Mouse (Mus musculus) thymus, adult 2 months (tissue): Measurements from ENCODE around the gene Inpp5a. TPM values are rescaled to one million over a fixed set of nuclear protein-coding genes. Genes with fewer than 3 reads are reported as not detected.

ENCODE experiments used
- DNase-seq: peaks from one replicate; pipeline ENCODE4 v3.0.0; 2021
- H3K27ac ChIP-seq: fragments of 200-500 bp; 2 replicates; pipeline ENCODE4 v1.5.1; 2012; ENCODE audit warnings: low read length, control low read depth; ENCODE audit not compliant: control insufficient read depth, insufficient read depth
- H3K27me3 ChIP-seq: fragments of 200-500 bp; 2 replicates; pipeline ENCODE4 v1.6.1; 2012; ENCODE audit warnings: mild to moderate bottlenecking, low read length, moderate library complexity, mixed read lengths; ENCODE audit not compliant: control insufficient read depth, insufficient read depth
- H3K36me3 ChIP-seq: fragments of 200-500 bp; 2 replicates; pipeline ENCODE4 v1.6.1; 2012; ENCODE audit warnings: mild to moderate bottlenecking, low read length, moderate library complexity; ENCODE audit not compliant: control insufficient read depth, insufficient read depth
- H3K4me1 ChIP-seq: fragments of 200-500 bp; replicated peaks from 2 replicates; pipeline ENCODE4 v1.6.1; 2012; ENCODE audit warnings: low read length; ENCODE audit not compliant: control insufficient read depth, insufficient read depth
- H3K4me3 ChIP-seq: fragments of 200-500 bp; 2 replicates; pipeline ENCODE4 v1.5.1; 2012; ENCODE audit warnings: mild to moderate bottlenecking, low read length, control low read depth, moderate library complexity; ENCODE audit not compliant: control insufficient read depth, insufficient read depth
- CTCF ChIP-seq: fragments of 200-500 bp; IDR thresholded peaks from 2 replicates; pipeline ENCODE4 v1.5.1; 2012; ENCODE audit warnings: mild to moderate bottlenecking, control low read depth, low read length, moderate library complexity, borderline replicate concordance; ENCODE audit not compliant: control insufficient read depth, poor library complexity, insufficient read depth; ENCODE audit errors: extremely low read depth
- POLR2A ChIP-seq: fragments of 200-500 bp; IDR thresholded peaks from 2 replicates; pipeline ENCODE4 v1.6.1; 2012; ENCODE audit warnings: mild to moderate bottlenecking, low read length, control low read depth, moderate library complexity; ENCODE audit not compliant: control insufficient read depth, poor library complexity, insufficient read depth; ENCODE audit errors: extremely low read depth
- WGBS: fragments of 180-500 bp; shearing (Covaris S2); methylation state at CpG from one replicate; pipeline ENCODE4 v1.1.7; 2018; 5-methylcytosine and 5-hydroxymethylcytosine counted together
- polyA plus RNA-seq: library from polyadenylated mRNA; depleted of rRNA; stranded (reverse); fragments of >200 nt; gene quantifications from 2 replicates; pipeline ENCODE4 v1.2.3, GENCODE M21; 2012; rRNA removed

Gene Inpp5a
- polyA plus RNA-seq, 1 experiment: 17.9 TPM

GRCm38 (mm10) chr7:139610328-139610727, 221.4 kb downstream of the Inpp5a start:
- TF ChIP-seq CTCF (no peak), POLR2A (no peak)
- H3K4me1 ChIP-seq: no peaks in the 10 kb centered on the region
- DNase-seq: no peak
- H3K27ac ChIP-seq: no peak overlapping the region
- H3K4me3 ChIP-seq: no peak overlapping the region
- H3K36me3 ChIP-seq: no peaks in the 10 kb centered on the region
- 27% methylated on average over 2 of the region's 2 CpGs for WGBS
- no peaks in the 10 kb centered on the region for H3K27me3 ChIP-seq

GRCm38 (mm10) chr7:139615767-139616766, 227.2 kb downstream of the Inpp5a start:
- Histone ChIP-seq H3K4me3 (no peak overlapping the region), H3K27me3 (no peaks in the 10 kb centered on the region), H3K36me3 (no peaks in the 10 kb centered on the region), H3K27ac (no peak overlapping the region), H3K4me1 (no peaks in the 10 kb centered on the region)
- WGBS: 63% methylated on average over 12 of the region's 12 CpGs
- no peak for TF ChIP-seq CTCF
- TF ChIP-seq POLR2A: no peak
- peak; percentile 42 for DNase-seq

- 92% methylated on average over 13 of the region's 13 CpGs for WGBS
- Histone ChIP-seq H3K27me3 (no peaks in the 10 kb centered on the region), H3K27ac (no peak overlapping the region), H3K4me1 (no peaks in the 10 kb centered on the region), H3K4me3 (no peak overlapping the region), H3K36me3 (no peaks in the 10 kb centered on the region)
- TF ChIP-seq POLR2A: no peak
- no peak for TF ChIP-seq CTCF
- DNase-seq: no peak
These were observed 233.7 kb downstream of the Inpp5a start for GRCm38 (mm10) chr7:139622568-139622967.

- H3K36me3 ChIP-seq: no peaks in the 10 kb centered on the region
These were observed 236.2 kb downstream of the Inpp5a start for GRCm38 (mm10) chr7:139625156-139625555.

More at GRCm38 (mm10) chr7:139625156-139625555, 236.2 kb downstream of the Inpp5a start:
- TF ChIP-seq CTCF: no peak
- TF ChIP-seq POLR2A: no peak
- WGBS: 74% methylated on average over 9 of the region's 9 CpGs
- Histone ChIP-seq H3K4me3 (no peak overlapping the region), H3K27ac (no peak overlapping the region), H3K27me3 (no peaks in the 10 kb centered on the region), H3K4me1 (no peaks in the 10 kb centered on the region)
- DNase-seq: no peak

Other genes starting within 250 kb of the Inpp5a start
- gene Lrrc27, start 176.1 kb upstream of the Inpp5a start, polyA plus RNA-seq: 3.9 and 4.0 TPM in 2 replicates
- 1.3 and 1.7 TPM in 2 replicates for gene Stk32c, start 175.8 kb upstream of the Inpp5a start, polyA plus RNA-seq
- 6.3 and 7.4 TPM in 2 replicates for gene Pwwp2b, start 140.6 kb upstream of the Inpp5a start, polyA plus RNA-seq
- gene Nkx6-2, start 193.7 kb downstream of the Inpp5a start, polyA plus RNA-seq: 12.6 and 14.2 TPM in 2 replicates